Mouse (Mus musculus): Measurements from ENCODE around the gene Vmn2r35.
"Not testable (repeated sequence)": the region's sequence is repeated elsewhere in the genome, so short reads cannot be mapped to it uniquely, and the experiment has no call there.

Vmn2r35 gene

DNA sequence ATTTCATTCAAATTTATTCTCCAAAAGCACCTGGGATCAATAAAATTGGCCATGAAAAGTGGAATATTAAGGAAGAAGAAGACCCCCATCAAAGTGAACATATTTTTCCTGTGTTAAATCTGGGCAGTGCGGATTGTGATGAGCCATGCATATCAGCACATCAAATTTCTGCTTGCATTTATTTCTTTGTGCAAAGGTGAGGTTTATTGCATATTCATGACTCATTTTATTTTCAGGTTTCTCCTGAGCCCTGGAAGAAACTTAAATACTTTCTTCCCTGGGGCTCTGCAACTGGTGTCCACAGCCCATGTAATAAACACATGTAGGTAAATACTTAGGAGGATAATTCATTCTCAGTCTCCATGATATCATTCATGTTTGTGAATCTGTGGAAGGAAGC, at the start of gene Vmn2r35:
Gene Vmn2r35 (minus strand): TSS at position 101 of the 400 bp plus-strand sequence.
- DNase-seq, result not testable (repeated sequence)

GRCm38 (mm10) chr7:7794196-7794595, 25.5 kb downstream of the Vmn2r35 start:
- DNase-seq, result not testable (repeated sequence)
